8 mouse cellular contexts compared by ENCODE assay signal in genomic region chr13:48545476-48546281, GRCm38 (mm10). TPM values are rescaled to one million over a fixed set of nuclear protein-coding genes. Genes with fewer than 3 reads are reported as not detected.
A peak's percentile ranks its signal among the peaks of the same experiment; 100 is the strongest.
DNase-seq lines count a peak whose midpoint lies in the region; ATAC-seq lines count a peak whose summit lies in the region.

No protein-coding gene starts in this region.

- H3K27ac ChIP-seq in hindbrain, embryonic 12.5 days = peak overlapping the region; percentile 98

- H3K27me3 ChIP-seq in hindbrain, embryonic 12.5 days = no peaks in the 10 kb centered on the region

- no peaks in the 10 kb centered on the region for H3K9me3 ChIP-seq in hindbrain, embryonic 12.5 days (replicated peaks)

- peak overlapping the region; percentile 82 for H3K4me3 ChIP-seq in hindbrain, embryonic 12.5 days

- peak; percentile 99 for DNase-seq in NIH3T3 (ENCODE audit: low read depth)
- peak; percentile 100 for DNase-seq in cerebellum, postnatal 10 days
- peak; percentile 94 to 96 for DNase-seq in frontal cortex, postnatal 10 days (ENCODE audit: low spot score in 2 of 2)
- DNase-seq in layer of hippocampus, postnatal 14 days (ENCODE audit: low spot score in 2 of 2) = peak; percentile 90 to 97
- peak; percentile 99 for DNase-seq in lung, postnatal 14 days
- peak; percentile 97 for DNase-seq in retina, adult 2 months (ENCODE audit: low read depth, low spot score)
- DNase-seq in thymus, postnatal 36 days = peak; percentile 95 to 98

- ATAC-seq in hindbrain, embryonic 12.5 days (ENCODE audit: low FRiP score) = peak; percentile 88

- peak overlapping the region; percentile 70 for H3K4me2 ChIP-seq in hindbrain, embryonic 12.5 days (replicated peaks)

- peak overlapping the region; percentile 97 for H3K9ac ChIP-seq in hindbrain, embryonic 12.5 days

- H3K4me1 ChIP-seq in hindbrain, embryonic 12.5 days = peaks cover 19% of the 10 kb centered on the region

- 0% methylated on average over 49 of the region's 72 CpGs for WGBS in hindbrain, embryonic 12.5 days

- no peaks in the 10 kb centered on the region for H3K36me3 ChIP-seq in hindbrain, embryonic 12.5 days

RNA-seq across cellular contexts. Expression of gene A830005F24Rik, which starts 32.3 kb away (rescaled TPM):
- polyA plus RNA-seq in hindbrain, embryonic 12.5 days (2016; fragmentation: Nextera tagmentation; extraction: Ambion mirVana) = 3.2 and 4.0 TPM in 2 replicates
- total RNA-seq in layer of hippocampus, postnatal 14 days (2021) = 1 to 10 TPM; 1.0 to 2.2 TPM

RNA-seq across cellular contexts. Expression of gene Zfp169, which starts 32.4 kb away (rescaled TPM):
- 7.4 TPM in 2 replicates for polyA plus RNA-seq in hindbrain, embryonic 12.5 days (2016; fragmentation: Nextera tagmentation; extraction: Ambion mirVana)
- total RNA-seq in layer of hippocampus, postnatal 14 days (2021) = 10 to 100 TPM; 21.4 to 21.8 TPM

Comparison
In these comparisons a context has a peak if more than half of its experiments do, and no peak if none do; other contexts are left out.
1. Peak in every context shown above with its lines: DNase-seq, ATAC-seq, H3K4me3 ChIP-seq and H3K27ac ChIP-seq.